Mouse (Mus musculus) forebrain, embryonic 15.5 days (tissue): Measurements from ENCODE around the gene Ap1s3. TPM values are rescaled to one million over a fixed set of nuclear protein-coding genes. Genes with fewer than 3 reads are reported as not detected.
A peak's percentile ranks its signal among the peaks of the same experiment; 100 is the strongest.

Experiments used
- ATAC-seq: fragments of 200-750 bp; cut with Nextera tagmentation; replicated peaks from 2 replicates; pipeline ENCODE4 v1.8.0; 2017; ENCODE audit warnings: mild to moderate bottlenecking, moderate TSS enrichment, moderate library complexity
- H3K27ac ChIP-seq: fragments of 300-500 bp; sonication (generic); replicated peaks from 2 replicates; pipeline ENCODE4 v1.5.1; 2015; ENCODE audit warnings: mild to moderate bottlenecking, inconsistent platforms
- H3K27me3 ChIP-seq: fragments of 300-500 bp; sonication (generic); 2 replicates; pipeline ENCODE4 v1.6.1; 2015; ENCODE audit warnings: inconsistent platforms
- H3K36me3 ChIP-seq: fragments of 300-500 bp; sonication (generic); 2 replicates; pipeline ENCODE4 v1.6.1; 2015; ENCODE audit warnings: mild to moderate bottlenecking, inconsistent platforms
- H3K4me1 ChIP-seq: fragments of 300-500 bp; sonication (generic); 2 replicates; pipeline ENCODE4 v1.6.1; 2015; ENCODE audit warnings: inconsistent platforms
- H3K4me2 ChIP-seq: fragments of 300-500 bp; sonication (generic); replicated peaks from 2 replicates; pipeline ENCODE4 v1.6.1; 2015; ENCODE audit warnings: mild to moderate bottlenecking, inconsistent platforms
- H3K4me3 ChIP-seq: fragments of 300-500 bp; sonication (generic); 2 replicates; pipeline ENCODE4 v1.5.1; 2015; ENCODE audit warnings: mild to moderate bottlenecking, inconsistent platforms
- H3K9ac ChIP-seq: fragments of 300-500 bp; sonication (generic); replicated peaks from 2 replicates; pipeline ENCODE4 v1.6.1; 2015; ENCODE audit warnings: mild to moderate bottlenecking, inconsistent platforms
- H3K9me3 ChIP-seq: fragments of 300-500 bp; sonication (generic); 2 replicates; pipeline ENCODE4 v1.6.1; 2016; ENCODE audit warnings: inconsistent platforms
- WGBS: fragments of 180-500 bp; shearing (Covaris S2); methylation state at CpG from one replicate; pipeline ENCODE4 v1.1.7; 2015; ENCODE audit warnings: mixed read lengths; 5-methylcytosine and 5-hydroxymethylcytosine counted together
- polyA plus RNA-seq: library from polyadenylated mRNA; unstranded; fragments of >200 nt; fragmentation: Nextera tagmentation; extraction: Ambion mirVana; gene quantifications from 2 replicates; pipeline ENCODE4 v1.2.1, GENCODE M21; 2015

Ap1s3 gene
- not detected in 2 replicates for polyA plus RNA-seq

DNA sequence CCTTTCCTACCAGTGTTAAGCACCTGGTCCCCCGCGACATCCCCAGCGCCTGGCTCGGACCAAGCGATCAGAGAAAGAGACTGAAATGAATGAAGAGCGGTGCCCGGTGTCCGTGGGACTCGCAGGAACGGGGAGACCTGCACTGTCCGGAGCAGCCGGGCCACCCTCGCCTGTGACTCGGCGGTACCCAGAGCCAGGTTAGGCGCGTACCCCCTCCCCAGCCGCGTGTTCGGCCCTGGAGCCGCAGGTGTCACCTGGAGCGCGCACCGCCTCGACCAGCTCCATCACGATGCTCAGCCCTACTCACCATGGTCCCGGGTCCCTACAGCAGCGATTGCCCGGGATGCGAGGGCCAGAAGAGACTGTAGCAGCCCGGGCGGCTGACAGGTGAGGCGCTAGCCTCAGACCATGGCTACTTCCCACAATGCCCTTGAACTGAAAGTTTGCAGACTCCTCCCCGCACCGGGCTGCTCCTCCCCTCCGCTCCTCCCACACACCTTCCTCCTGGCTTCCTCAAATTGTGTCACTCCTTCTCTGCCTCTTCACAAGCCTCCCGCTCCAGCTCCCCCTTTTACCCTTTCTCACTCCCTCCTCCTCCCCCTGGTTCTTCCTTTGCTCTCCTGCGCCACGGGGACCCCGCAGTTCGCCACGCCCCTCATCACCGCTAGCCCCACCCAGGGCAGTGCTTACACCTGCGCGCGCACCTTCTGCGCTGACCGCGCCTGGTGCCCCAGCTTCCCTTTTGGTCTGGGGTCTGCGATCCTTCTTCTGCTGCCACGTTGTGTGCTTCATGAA is at the start of gene Ap1s3:
TSS of gene Ap1s3 (minus strand) at position 430 of the 795 bp plus-strand sequence.
- H3K9ac ChIP-seq: peak within 1 kb of the TSS; percentile 42
- H3K4me1 ChIP-seq: peaks cover 15% of the 10 kb centered on the region
- no peak within 1 kb of the TSS for H3K27ac ChIP-seq
- no peaks in the 10 kb centered on the region for H3K36me3 ChIP-seq
- under 1% methylated on average over 51 of the region's 51 CpGs for WGBS
- H3K9me3 ChIP-seq: no peaks in the 10 kb centered on the region
- peak within 1 kb of the TSS; percentile 58 for H3K4me3 ChIP-seq
- ATAC-seq: peak; percentile 86
- H3K27me3 ChIP-seq: peaks cover 24% of the 10 kb centered on the region; the same call in 1 of the 2 replicates
- peak within 1 kb of the TSS; percentile 98 for H3K4me2 ChIP-seq

DNA sequence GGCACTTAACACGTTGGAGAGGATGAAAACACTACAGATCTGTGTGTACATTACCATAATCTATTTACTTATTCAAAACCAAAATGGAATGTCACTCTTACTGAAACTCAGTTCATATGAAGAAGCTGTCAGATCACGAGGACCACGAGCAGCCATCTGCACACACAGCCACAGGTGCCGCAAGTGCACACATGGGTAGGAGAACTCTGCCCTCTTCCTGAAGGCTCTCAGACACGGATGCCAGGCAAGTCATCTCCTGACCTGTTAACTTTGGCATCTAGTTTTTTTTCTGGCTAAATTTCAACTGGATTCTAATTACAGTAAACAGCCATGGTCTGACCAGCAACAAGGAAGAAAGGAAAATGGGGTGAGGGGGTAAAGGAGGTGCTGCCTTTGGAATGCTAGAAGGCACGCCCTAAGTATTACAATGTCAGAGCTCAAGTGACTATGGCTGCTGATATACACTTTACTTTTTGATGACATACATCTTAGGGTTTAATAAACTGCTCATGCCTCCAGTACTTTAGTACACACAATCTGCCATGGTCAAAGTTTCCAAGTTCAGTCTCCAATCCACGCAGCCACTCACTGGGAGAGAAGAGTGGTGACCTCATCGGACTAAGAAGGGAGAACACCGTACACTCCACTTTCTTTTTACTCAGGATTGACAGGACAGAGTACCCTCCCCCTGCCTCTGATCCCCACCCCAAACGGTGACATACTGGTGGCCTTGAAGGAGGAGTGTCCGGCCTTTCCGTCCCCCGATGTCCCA is 42.6 kb upstream of the Ap1s3 start:
- H3K27ac ChIP-seq: no peak overlapping the region
- H3K9ac ChIP-seq: no peak overlapping the region
- H3K36me3 ChIP-seq: peaks cover 3% of the 10 kb centered on the region; the same call in 1 of the 2 replicates
- peaks cover 15% of the 10 kb centered on the region for H3K4me1 ChIP-seq
- H3K27me3 ChIP-seq: no peaks in the 10 kb centered on the region
- ATAC-seq: no peak
- no peak overlapping the region for H3K4me3 ChIP-seq
- H3K9me3 ChIP-seq: no peaks in the 10 kb centered on the region
- H3K4me2 ChIP-seq: no peak overlapping the region
- WGBS: 86% methylated on average over 13 of the region's 13 CpGs

DNA sequence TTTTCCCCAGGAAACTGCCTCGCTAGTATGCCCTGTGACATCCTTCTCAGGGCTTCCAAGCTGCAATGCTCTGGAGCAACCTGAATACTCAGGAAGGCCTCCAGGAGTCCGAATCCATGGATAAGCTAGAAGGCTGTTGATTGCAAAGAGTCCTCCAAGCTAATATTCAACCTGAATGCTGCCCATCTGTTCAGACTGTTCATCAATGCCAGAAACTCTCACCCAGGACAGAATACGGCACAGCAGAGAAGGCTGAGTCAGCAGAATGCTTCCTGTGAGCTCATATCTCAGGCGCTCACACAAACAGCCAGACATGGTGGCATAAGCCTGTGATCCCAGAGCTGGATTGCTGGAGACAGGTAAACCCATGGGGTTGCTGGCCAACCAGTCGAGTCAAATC is 41.3 kb upstream of the Ap1s3 start:
- no peak overlapping the region for H3K9ac ChIP-seq
- H3K27me3 ChIP-seq: no peaks in the 10 kb centered on the region
- H3K27ac ChIP-seq: no peak overlapping the region
- WGBS: 85% methylated on average over 5 of the region's 5 CpGs
- H3K4me2 ChIP-seq: no peak overlapping the region
- peaks cover 3% of the 10 kb centered on the region; the same call in 1 of the 2 replicates for H3K36me3 ChIP-seq
- H3K9me3 ChIP-seq: no peaks in the 10 kb centered on the region
- no peak overlapping the region for H3K4me3 ChIP-seq
- no peak for ATAC-seq
- peaks cover 15% of the 10 kb centered on the region for H3K4me1 ChIP-seq

DNA sequence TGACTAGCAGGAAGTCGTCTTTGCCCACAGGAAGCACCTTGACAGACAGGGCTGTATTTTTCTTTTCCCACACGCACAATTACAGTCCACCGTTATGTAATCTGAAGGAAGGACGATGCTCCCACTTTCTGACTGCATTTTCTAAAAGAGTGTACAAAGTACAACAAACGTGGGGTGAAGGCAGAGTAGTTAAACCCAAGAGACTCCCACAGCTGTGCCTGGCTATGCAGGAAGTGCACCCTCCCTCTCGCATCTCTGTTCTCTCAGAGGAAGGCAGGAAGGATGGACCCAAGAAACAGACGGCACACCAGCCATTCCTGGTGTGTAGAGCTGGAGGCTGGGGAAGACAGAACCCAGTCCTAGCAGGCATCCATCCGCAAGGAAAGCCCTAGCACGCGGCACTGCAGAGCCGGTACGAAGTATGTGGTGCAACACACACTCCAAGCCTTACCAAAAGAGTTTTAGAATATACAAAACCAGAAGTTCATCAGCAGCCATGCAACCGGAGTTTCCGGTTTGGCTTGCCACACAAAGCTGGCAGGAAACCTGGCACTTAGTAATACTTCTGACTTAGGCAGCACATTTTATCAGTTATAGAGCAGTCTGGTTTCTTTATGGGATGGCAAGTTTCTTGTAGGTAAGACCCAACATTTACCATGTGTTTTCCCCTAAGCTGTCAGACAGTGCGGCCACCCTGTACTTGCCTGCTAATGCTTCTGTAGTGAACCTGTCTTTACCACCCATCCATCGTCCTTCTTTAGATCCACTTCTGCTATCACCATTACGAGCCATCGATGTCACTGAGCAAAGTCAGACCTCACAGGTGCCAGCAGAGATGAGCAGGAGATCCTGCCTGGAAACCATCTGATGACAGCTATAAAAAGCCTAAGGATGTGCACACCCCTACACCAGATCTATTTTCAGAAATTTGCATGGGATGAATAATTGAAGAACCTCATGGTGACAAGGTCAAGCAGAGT is 39.7 kb upstream of the Ap1s3 start:
- H3K27me3 ChIP-seq: no peaks in the 10 kb centered on the region
- no peaks in the 10 kb centered on the region for H3K9me3 ChIP-seq
- peak overlapping the region; percentile 7; the same call in 1 of the 2 replicates for H3K27ac ChIP-seq
- ATAC-seq: 0 out of 2 replicates have a peak, but pooled peaks have one; percentile 10
- H3K4me2 ChIP-seq: no peak overlapping the region
- H3K4me1 ChIP-seq: peaks cover 15% of the 10 kb centered on the region
- no peak overlapping the region for H3K4me3 ChIP-seq
- no peak overlapping the region for H3K9ac ChIP-seq
- 81% methylated on average over 18 of the region's 18 CpGs for WGBS
- H3K36me3 ChIP-seq: peaks cover 3% of the 10 kb centered on the region; the same call in 1 of the 2 replicates

DNA sequence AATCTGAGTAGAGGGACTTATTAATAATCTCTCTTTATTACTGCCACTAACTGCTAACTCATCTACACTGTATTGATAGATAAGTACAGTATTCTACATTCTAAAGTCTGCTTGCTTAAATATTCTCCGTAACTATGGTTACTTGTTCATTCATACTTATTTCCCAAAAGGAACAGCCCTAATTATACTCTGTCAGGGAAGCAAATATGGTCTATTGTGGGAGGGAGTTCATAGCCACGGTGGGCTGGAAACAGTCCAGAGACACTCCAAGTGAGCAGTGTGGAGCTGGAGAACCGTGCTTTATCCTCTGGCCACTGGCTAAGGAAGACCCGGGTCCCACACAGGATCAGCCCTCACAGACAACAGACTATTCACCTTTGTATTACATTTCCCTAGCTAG is 38.9 kb upstream of the Ap1s3 start:
- ATAC-seq: peak; percentile 57
- Histone ChIP-seq H3K27me3 (no peaks in the 10 kb centered on the region), H3K4me1 (peaks cover 15% of the 10 kb centered on the region), H3K36me3 (peaks cover 6% of the 10 kb centered on the region; the same call in 1 of the 2 replicates), H3K9ac (no peak overlapping the region), H3K27ac (0 out of 2 replicates have a peak overlapping the region, but pooled peaks have one; percentile 7), H3K4me3 (no peak overlapping the region), H3K4me2 (no peak overlapping the region), H3K9me3 (no peaks in the 10 kb centered on the region)
- 29% methylated on average over 4 of the region's 4 CpGs for WGBS

DNA sequence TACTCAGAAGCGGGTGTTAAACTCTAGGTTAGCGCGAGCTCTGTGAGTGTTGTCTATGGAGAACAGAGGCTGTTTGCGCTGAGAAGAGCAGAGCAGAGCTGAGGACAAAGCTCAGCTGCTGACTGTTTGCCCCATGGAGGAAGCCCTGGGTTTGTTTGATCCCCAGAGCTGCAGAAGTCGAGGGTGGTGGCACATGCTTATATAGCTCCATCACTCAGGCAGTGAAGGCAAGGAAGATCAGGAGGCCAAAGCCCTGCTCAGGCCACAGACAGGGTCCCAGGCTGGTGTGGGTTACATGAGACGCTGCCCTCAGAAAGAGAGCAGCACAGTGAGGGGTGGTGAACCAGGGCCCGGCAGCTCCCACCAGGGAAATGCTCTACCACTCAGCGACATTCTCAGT is 38.4 kb upstream of the Ap1s3 start:
- Histone ChIP-seq H3K4me1 (peaks cover 15% of the 10 kb centered on the region), H3K27ac (no peak overlapping the region), H3K9ac (no peak overlapping the region), H3K4me3 (no peak overlapping the region), H3K36me3 (peaks cover 8% of the 10 kb centered on the region; the same call in 1 of the 2 replicates), H3K9me3 (no peaks in the 10 kb centered on the region), H3K27me3 (no peaks in the 10 kb centered on the region), H3K4me2 (no peak overlapping the region)
- 72% methylated on average over 8 of the region's 8 CpGs for WGBS
- ATAC-seq: peak; percentile 5; the same call in 1 of the 2 replicates

DNA sequence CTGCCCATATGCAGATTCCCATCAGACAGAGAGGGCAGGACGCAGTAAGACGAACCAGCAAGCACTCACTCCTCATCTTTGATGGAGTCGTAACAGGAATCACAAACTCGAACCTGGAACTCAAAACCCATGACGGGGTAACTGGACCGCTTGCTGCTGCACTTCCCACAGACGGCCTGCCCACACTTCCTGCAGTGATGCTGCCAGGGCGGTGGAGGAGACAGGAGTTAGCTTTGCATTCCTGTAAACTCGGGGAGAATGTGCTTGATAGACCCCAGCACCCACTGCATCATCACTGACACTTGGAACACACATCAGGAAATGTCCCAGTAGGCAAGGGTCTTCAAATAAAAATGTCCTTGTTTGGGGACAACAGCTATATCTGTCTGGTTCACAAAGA is 35.6 kb upstream of the Ap1s3 start:
- H3K9ac ChIP-seq: no peak overlapping the region
- 92% methylated on average over 9 of the region's 9 CpGs for WGBS
- H3K27me3 ChIP-seq: no peaks in the 10 kb centered on the region
- H3K27ac ChIP-seq: no peak overlapping the region
- H3K4me3 ChIP-seq: no peak overlapping the region
- H3K36me3 ChIP-seq: peaks cover 16% of the 10 kb centered on the region; the same call in 1 of the 2 replicates
- no peak for ATAC-seq
- H3K4me1 ChIP-seq: peaks cover 15% of the 10 kb centered on the region
- no peaks in the 10 kb centered on the region for H3K9me3 ChIP-seq
- H3K4me2 ChIP-seq: no peak overlapping the region

DNA sequence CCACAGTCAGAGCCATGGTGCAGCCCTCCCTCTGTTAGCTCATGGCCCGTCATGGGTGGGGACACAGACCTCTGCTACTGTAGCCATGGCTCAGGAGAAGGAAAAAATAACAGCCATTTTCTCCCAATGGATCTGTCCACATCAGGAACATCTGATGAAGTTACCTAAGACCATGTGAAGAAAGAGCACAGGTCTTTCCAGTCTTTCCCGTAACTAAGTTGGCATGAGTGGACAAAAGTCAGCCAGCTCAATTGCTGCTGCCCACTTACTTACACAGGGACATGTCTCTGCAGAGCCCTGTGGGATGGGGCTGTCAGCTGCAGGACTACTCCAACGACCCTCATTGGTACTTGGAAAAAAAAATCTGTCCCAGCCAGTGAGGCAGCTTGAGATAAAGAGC is 34.9 kb upstream of the Ap1s3 start:
- Histone ChIP-seq H3K36me3 (peaks cover 16% of the 10 kb centered on the region; the same call in 1 of the 2 replicates), H3K27me3 (no peaks in the 10 kb centered on the region), H3K27ac (no peak overlapping the region), H3K9ac (no peak overlapping the region), H3K4me3 (no peak overlapping the region), H3K4me1 (peaks cover 15% of the 10 kb centered on the region), H3K4me2 (no peak overlapping the region), H3K9me3 (no peaks in the 10 kb centered on the region)
- 84% methylated on average over 3 of the region's 3 CpGs for WGBS
- ATAC-seq: no peak

DNA sequence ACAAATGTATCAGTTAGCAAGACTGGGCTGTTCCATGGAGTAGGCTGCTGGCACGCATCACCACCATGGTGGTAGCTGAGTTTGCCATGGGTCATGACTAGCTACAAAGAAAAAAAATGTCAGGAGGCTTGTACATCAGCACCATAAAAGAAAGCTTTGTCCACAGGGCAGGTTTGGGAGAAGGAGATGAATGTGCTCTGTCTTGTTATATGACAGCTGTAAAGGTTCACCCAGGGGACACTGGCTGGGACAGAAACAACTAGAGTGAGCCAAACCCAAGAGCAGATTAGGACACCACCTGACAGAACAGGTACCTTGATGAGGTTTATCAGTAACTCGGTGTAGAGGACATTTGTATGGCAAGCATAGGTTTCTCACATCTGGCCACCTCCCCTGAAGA is 32.9 kb upstream of the Ap1s3 start:
- H3K4me2 ChIP-seq: no peak overlapping the region
- 92% methylated on average over 2 of the region's 2 CpGs for WGBS
- no peak overlapping the region for H3K4me3 ChIP-seq
- H3K27me3 ChIP-seq: no peaks in the 10 kb centered on the region
- H3K27ac ChIP-seq: no peak overlapping the region
- H3K36me3 ChIP-seq: peaks cover 16% of the 10 kb centered on the region; the same call in 1 of the 2 replicates
- no peak overlapping the region for H3K9ac ChIP-seq
- no peaks in the 10 kb centered on the region for H3K4me1 ChIP-seq
- H3K9me3 ChIP-seq: no peaks in the 10 kb centered on the region
- no peak for ATAC-seq

DNA sequence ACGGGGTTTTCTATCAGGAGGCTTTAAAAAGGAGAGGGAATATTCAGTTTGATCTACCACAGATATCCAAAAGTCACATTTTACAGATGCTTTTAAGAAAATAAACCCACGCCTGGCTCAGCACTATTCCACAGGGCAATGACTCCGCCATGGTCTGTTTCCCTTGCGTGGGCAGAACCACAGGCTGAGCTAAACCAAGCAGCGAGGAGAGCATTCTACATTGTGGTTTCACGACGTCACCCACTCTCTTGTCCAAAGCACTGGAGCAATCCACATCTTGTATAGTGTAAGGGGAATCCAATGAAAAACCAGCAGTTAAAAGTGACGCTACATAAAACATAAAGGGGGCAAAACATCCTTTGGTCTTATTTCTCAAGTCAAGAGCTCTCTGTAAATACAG is 31.7 kb upstream of the Ap1s3 start:
- WGBS: 92% methylated on average over 8 of the region's 8 CpGs
- Histone ChIP-seq H3K9me3 (no peaks in the 10 kb centered on the region), H3K27ac (no peak overlapping the region), H3K27me3 (no peaks in the 10 kb centered on the region), H3K9ac (no peak overlapping the region), H3K36me3 (peaks cover 16% of the 10 kb centered on the region; the same call in 1 of the 2 replicates), H3K4me2 (no peak overlapping the region), H3K4me1 (no peaks in the 10 kb centered on the region), H3K4me3 (no peak overlapping the region)
- ATAC-seq: no peak

DNA sequence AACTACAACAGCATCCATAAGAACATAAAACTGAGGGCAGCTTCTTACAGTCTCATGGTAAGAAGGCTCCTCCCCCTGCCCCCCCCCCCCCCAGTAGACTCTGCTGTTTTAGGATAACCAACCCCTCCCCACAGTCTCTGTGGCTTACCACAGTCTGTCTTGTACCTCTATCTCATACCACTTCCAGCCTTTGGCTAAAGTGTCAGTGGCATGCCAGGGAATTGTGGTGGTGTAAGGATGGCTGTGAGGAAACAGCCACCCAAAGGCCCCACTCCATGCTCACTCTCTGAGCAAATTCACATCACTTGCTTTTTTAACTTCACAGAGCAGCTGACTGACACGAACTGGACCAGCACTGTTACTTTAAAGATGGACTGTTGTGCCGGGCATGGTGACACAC is 26.7 kb upstream of the Ap1s3 start:
- no peaks in the 10 kb centered on the region for H3K36me3 ChIP-seq
- H3K27me3 ChIP-seq: no peaks in the 10 kb centered on the region
- H3K4me2 ChIP-seq: no peak overlapping the region
- ATAC-seq: no peak
- H3K9ac ChIP-seq: no peak overlapping the region
- no peak overlapping the region for H3K27ac ChIP-seq
- H3K4me1 ChIP-seq: peaks cover 15% of the 10 kb centered on the region
- no peak overlapping the region for H3K4me3 ChIP-seq
- WGBS: 85% methylated on average over 2 of the region's 2 CpGs
- H3K9me3 ChIP-seq: no peaks in the 10 kb centered on the region
